Mouse (Mus musculus): Measurements from ENCODE around the gene Crcp.

Crcp gene

DNA sequence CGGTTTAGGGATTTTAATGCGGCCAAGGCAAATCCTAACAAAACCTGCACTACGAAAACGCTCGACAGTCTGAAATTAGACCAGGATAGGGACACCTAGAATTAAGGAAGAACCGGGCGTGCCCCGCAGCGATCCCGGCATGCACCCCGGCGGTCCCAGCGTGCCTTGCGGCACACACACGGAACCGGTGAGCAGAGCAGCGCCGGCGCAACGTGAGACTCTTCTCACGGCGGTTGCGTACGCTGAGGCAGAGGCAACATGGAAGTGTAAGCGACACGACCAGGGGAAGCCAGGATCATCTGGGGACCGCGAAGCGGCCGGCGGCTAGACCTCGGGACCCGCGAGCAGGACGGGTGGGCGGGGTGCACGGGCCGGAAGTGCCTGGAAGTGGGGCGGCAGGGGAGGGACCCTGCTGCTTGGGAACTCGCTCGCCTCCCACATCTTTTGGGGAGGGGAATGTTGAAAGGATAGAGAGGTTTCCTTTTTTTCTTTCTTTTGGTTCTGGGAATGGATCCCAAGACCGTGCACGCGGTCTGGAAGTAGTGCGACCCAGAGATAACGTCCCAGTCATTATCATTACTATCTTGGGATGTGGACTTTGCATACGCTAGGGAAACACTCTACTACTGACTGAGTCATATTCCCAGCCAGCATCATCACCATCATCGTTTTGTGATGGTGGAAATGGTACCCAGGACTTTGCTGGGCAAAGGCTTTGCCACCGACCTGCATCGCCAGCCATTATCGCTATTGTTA is at the start of gene Crcp, which contains the start of gene Asl:
Gene Crcp (plus strand): TSS at position 149 of the 756 bp plus-strand sequence.
Gene Asl (minus strand): TSS at position 106 of the 756 bp plus-strand sequence.
- DNase-seq (ENCODE audit: low spot score in 2 of 2), result peak; percentile 78 to 87

DNA sequence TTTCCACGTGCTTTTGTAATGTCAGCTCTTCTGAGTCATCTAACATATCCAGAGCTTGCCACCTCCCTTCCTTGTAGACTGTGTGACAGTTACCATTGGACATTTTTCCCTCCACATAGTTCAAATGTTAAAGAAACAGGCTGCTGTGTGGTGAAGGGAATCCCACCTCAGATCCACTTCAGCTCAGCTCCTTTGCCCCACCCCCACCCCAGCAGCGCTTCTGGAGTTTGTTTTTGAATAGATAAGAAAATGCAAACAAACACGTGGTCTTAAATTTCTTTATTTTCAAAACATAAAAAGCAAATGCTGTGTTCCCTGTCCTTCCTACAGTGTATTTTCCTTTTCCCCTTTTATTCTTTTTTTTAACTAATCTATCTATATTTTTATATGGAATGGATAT is 48.9 kb upstream of the Crcp start:
- no peak for DNase-seq (ENCODE audit: low spot score in 2 of 2)

- no peak for DNase-seq (ENCODE audit: low spot score in 2 of 2)
Measured at GRCm38 (mm10) chr5:129989376-129989775, 39.7 kb upstream of the Crcp start.

- DNase-seq (ENCODE audit: low spot score in 2 of 2), result no peak
Measured at GRCm38 (mm10) chr5:129991898-129992297, 37.2 kb upstream of the Crcp start.

- no peak for DNase-seq (ENCODE audit: low spot score in 2 of 2)
Measured at GRCm38 (mm10) chr5:129993374-129993773, 35.7 kb upstream of the Crcp start.

DNA sequence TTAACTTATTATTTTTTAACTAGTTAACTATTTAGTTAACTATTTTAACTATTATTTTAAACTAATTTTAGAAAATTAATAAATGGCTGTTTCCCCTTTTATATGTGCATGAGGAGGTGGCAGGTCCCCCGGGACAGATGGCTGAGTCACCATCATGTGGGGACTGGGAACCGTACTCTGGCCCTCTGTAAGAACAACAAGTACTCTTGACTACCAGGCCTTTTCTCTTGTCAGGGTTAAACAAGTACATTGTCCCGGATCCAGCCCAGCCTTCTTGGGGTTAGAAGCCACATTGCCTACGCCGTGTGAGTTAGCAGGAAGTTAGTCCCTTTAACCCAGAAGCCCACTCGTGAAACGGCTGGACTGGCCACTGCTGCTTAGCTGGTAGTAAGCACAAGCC is 34.1 kb upstream of the Crcp start:
- no peak for DNase-seq (ENCODE audit: low spot score in 2 of 2)

GRCm38 (mm10) chr5:129997700-129998099 is 31.4 kb upstream of the Crcp start:
- no peak for DNase-seq (ENCODE audit: low spot score in 2 of 2)

DNA sequence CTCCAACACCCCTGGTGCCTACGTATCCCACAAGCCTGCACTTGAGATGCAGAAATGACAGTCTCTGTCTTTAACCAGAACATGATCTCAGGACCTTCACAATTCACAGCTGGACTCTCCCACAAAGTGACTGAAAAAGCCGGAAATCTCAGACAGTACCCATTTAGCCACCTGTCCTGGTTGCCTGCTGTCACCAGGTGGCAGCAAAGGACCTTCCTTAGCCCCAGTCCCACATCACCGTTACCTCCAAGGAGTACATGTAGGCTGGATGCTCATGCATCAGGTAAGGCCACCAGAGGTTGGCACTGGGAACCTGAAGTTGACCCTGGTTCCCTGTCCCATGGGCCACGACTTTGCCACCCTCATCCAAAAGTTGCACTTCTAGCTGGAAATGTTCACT is 30.0 kb upstream of the Crcp start:
- peak in 1 of 2 experiments; percentile 45 for DNase-seq (ENCODE audit: low spot score in 2 of 2)

DNA sequence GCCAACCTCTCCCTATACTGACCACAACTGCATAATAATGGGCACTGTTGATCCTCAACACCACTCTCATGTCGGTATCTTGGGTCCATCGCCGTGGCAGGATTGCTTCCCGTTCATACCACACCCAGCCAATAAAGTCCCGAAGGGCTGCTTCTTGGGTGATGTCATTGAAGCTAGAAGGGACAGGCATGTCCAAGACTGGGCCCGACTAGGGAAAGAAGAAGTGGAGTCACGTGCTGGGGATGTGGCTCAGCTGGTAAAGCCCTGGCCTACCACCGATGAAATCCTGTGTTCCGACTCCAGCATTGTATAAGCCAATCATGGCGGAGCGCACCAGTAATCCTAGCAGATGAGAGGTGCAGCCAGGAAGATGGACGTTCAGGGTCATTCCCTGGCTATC is 28.4 kb upstream of the Crcp start:
- no peak for DNase-seq (ENCODE audit: low spot score in 2 of 2)

DNA sequence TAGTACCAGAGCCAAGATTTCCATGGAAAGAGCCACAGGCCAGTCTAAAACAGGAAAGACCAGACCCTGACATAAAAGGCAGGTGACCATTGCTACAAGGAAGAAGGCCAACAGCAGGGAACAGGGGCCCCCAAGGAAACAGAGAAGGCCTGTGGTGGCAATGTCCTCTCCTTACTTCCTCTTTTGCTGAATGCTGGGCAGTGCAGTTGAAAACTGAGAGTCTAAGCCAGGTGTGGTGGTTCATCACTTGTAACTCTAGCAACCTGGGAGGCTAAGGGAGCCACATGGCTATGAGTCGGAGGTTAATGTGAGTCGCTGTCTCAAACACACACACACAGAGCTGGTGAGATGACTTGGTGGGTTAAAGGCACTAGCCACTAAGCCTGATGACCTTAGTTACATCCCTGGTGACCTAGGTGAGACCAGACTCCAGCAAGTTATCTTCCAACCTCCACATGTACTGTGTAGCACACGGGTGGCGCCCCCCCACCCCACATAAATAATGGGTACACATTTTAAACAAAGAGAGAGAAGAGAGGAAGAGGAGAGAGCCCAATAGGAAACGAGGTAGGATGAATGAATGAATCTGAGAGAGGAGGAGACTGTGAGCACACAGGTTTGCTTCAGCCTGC is 27.6 kb upstream of the Crcp start:
- no peak for DNase-seq (ENCODE audit: low spot score in 2 of 2)

- DNase-seq (ENCODE audit: low spot score in 2 of 2), result peak; percentile 77 to 86
Measured at GRCm38 (mm10) chr5:130002301-130003146, 26.6 kb upstream of the Crcp start, which contains the start of gene Gusb. TSS of gene Gusb (minus strand) at chr5:130003049.

- DNase-seq (ENCODE audit: low spot score in 2 of 2), result no peak
Measured at GRCm38 (mm10) chr5:130003229-130003628, 25.9 kb upstream of the Crcp start.

DNA sequence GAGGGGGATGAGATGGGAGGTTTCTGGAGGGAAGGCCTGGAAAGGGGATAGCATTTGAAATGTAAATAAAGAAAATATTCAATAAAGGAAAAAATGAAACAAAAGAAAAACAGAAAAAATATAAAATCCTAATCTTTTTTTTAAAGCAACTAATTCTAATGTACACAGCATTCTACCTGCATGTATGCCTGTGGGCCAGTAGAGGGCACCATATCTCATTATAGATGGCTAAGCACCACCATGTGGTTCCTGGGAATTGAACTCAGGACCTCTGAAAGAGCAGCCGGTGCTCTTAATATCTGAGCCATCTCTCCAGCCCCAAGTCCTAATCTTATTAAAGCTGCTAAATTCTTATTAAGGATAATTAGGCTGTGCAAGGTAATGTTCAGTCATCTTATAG is 21.7 kb upstream of the Crcp start:
- no peak for DNase-seq (ENCODE audit: low spot score in 2 of 2)

GRCm38 (mm10) chr5:130008034-130008590 is 21.0 kb upstream of the Crcp start:
- no peak for DNase-seq (ENCODE audit: low spot score in 2 of 2)

- DNase-seq (ENCODE audit: low spot score in 2 of 2), result no peak
Measured at GRCm38 (mm10) chr5:130009784-130010183, 19.3 kb upstream of the Crcp start.

- DNase-seq (ENCODE audit: low spot score in 2 of 2), result no peak
Measured at GRCm38 (mm10) chr5:130010961-130011360, 18.1 kb upstream of the Crcp start.

DNA sequence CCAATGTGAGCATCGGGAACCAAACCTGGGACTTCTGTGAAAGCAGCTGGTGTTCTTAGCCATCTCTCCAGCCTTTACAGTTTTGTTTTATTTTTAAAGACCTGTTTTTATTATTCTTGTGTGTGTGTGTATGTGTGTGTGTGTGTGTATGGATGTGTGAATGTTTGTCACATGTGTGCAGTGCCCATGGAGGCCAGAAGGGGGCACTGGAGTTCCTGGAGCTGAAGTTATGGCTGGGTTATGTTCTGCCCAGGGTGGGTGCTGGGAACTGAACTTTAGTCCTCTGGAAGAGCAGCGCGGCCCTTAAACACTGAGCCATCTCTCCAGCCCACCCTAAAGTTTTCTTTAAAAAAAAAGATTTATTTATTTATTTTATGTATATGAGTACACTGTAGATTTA is 14.0 kb upstream of the Crcp start:
- no peak for DNase-seq (ENCODE audit: low spot score in 2 of 2)

DNA sequence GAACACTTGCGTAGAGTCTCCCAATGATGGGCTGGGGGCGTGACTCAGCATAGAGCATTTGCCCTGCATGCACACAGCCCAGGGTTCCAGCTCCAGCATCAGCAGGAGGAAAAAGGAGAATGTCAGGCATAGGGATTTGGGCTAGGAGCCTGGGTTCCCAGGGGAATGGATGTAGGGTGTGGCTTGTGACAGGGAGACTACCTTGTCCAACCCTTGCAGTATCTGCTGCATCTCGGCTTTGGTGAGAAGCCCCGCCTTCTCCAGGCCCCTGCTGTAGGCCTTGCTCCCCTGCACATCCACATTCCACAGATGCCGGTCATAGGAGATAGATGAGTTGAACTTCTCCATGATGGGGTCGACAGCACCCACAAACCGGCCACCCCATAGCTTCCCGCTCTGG is 9.6 kb upstream of the Crcp start:
- no peak for DNase-seq (ENCODE audit: low spot score in 2 of 2)

DNA sequence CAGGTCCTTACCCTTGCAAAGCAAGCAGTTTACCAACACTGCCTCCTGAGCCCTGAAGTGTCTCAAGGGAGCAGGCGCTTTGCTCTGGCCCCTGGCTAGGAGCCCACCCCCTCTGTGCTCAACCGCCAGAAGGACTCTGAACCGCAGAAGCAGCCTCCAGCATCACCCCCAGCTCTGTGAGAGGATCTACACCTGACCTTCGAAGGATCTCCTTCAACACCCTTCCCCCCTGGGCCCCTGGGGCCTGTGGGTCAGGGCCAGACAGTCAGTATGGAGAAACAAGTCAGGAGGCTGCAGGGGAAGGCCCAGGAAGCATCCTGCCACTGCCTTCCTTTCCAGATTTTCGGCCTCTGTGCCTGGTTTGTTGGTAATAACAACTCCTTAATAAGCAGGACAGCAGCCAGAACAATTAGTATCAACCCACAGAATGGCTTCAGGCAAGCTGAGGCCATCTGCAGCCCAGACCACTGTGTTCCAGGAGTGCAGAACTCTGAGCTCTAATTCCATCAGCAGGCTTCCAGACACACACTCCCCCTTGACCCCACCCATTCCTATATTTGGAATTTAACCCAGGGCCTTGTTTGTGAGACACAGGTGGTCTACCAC is 7.6 kb upstream of the Crcp start:
- no peak for DNase-seq (ENCODE audit: low spot score in 2 of 2)

DNA sequence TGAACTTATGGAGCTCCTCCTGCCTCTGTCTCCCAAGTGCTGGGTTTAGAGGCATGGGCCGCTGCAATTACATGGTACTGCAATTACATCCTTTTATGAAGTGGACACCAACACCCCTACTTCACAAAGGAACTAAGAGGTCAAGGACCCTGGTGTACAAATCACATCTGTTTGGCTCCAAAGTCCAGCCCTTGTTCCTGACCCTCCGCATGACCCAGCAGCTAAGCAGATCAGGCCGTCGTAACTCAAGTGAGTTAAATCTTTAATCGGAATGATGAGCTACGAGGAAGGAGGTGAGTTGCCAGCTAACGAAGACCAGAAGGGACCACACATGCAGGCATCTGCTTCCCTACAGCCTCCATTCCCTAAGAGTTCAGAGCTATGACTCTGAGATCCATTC is 6.7 kb upstream of the Crcp start:
- DNase-seq (ENCODE audit: low spot score in 2 of 2), result no peak

GRCm38 (mm10) chr5:130023067-130023766 is 5.9 kb upstream of the Crcp start:
- no peak for DNase-seq (ENCODE audit: low spot score in 2 of 2)

Measured in urinary bladder, adult 18-20 months (tissue).